Mouse (Mus musculus) lung, adult 2 months (tissue): ENCODE measurements around the gene Epp13. TPM values are rescaled to one million over a fixed set of nuclear protein-coding genes. Genes with fewer than 3 reads are reported as not detected.
"Not testable (repeated sequence)": the region's sequence is repeated elsewhere in the genome, so short reads cannot be mapped to it uniquely, and the experiment has no call there.

Experiments used
- DNase-seq: peaks from one replicate; pipeline ENCODE4 v3.0.0; 2022
- H3K4me1 ChIP-seq: fragments of 200-500 bp; 2 replicates; pipeline ENCODE4 v1.6.1; 2011; ENCODE audit warnings: low read length; ENCODE audit not compliant: control insufficient read depth, insufficient read depth
- H3K4me3 ChIP-seq: fragments of 200-500 bp; replicated peaks from 2 replicates; pipeline ENCODE3; 2011; ENCODE audit warnings: low read depth, mild to moderate bottlenecking, control low read depth, low read length; ENCODE audit errors: extremely low read depth
- CTCF ChIP-seq: fragments of 200-500 bp; IDR thresholded peaks from 2 replicates; pipeline ENCODE4 v1.5.1; 2011; ENCODE audit warnings: mild to moderate bottlenecking, low read length, control low read depth; ENCODE audit not compliant: insufficient read depth
- POLR2A ChIP-seq: fragments of 200-500 bp; IDR thresholded peaks from 2 replicates; pipeline ENCODE4 v1.6.1; 2011; ENCODE audit warnings: low read depth, mild to moderate bottlenecking, control low read depth, low read length, borderline replicate concordance; ENCODE audit errors: extremely low read depth
- WGBS: fragments of 180-500 bp; shearing (Covaris S2); methylation state at CpG from one replicate; pipeline ENCODE4 v1.1.7; 2018; 5-methylcytosine and 5-hydroxymethylcytosine counted together
- polyA plus RNA-seq: library from polyadenylated mRNA; depleted of rRNA; stranded (reverse); fragments of >200 nt; gene quantifications from 2 replicates; pipeline ENCODE4 v1.2.3, GENCODE M21; 2012

Gene Epp13
- polyA plus RNA-seq, 1 experiment: not detected

DNA sequence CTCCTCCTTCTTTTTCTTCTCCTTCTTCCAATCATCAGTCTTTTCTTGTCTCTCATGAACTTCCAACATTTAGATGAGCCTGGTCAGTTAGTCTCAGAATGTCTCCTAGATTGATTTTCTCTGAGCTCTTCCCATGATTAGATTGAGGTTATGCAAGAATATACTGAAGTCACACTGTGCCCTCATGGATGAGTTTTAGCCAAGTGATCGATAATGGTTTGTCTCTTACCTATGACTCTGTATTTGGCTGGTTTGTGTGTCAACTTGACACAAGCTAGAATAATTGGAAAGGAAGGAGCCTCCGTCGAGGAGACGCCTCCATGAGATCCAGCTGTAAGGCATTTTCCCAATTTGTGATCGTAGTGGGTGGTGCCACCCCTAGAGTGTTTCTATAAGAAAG lies 1.9 kb downstream of the Epp13 start:
- Histone ChIP-seq H3K4me3 (no peak overlapping the region), H3K4me1 (no peaks in the 10 kb centered on the region)
- WGBS: 89% methylated on average over 5 of the region's 5 CpGs
- DNase-seq: no peak
- no peak for TF ChIP-seq POLR2A
- TF ChIP-seq CTCF: no peak

DNA sequence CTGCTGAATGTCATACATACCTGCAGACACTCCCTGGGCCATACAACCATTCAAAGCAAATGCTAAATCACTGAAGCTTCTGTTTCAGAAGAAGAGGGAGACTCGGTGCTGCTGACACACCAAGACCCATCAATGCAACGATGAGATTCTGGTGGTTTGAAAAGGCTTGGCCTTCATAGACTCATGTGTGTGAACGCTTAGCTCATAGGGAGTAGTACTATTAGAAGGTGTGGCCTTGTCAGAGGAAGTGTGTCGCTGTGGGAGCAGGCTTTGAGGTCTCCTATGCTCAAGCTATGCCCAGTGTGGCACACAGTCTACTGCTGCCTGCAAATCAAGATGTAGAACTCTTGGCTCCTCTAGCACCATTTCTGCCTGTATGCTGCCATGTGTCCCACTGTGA lies 4.9 kb downstream of the Epp13 start:
- H3K4me1 ChIP-seq: no peaks in the 10 kb centered on the region
- DNase-seq: no peak
- TF ChIP-seq POLR2A (no peak), CTCF (no peak)
- WGBS: 78% methylated on average over 4 of the region's 4 CpGs
- no peak overlapping the region for H3K4me3 ChIP-seq

DNA sequence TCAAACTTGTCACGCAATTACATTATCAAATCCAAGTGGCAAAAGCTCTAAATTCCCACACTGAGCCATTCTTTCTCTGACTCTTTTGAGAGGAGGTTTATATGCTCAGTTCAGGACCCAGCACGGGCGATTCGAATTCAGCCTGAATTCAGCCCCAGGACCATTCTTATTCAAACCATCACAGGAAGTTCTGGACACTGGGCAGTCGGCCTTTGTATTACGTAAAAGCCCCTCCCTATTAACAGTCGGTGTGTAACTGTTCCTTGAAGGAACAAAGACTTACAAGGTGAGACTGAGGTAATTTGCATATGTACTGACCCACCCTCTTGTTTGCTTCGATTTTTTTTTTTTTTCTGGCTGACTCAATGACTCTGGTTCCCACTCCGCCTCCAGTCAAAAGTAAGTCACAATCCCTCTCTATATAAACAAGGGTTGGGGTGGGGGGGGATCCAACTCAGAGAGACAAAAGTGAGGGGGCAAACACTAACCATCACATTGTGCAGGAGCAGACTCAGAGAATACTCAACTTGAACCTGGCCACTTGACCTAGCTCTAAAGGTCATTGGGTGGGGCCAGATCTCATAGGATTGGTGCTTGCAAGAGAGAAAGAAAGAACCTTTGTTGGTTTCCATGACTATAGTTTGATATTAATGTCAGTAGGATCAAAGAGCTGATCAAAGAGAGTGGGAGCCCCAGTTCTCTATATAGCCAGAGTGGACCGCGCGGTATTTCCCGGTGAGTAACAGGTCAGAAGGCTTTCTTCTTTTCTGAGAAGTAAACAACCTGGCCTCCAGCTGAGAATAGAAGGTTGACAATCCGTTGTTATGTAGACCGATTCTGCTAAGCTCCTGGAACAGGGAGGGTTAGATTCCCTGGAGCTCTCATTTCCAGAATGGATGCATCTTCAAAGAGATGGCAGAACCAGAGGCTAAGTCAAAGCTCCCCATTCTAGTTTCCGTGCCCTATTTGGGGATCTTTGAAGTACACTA lies 6.0 kb downstream of the Epp13 start:
- Histone ChIP-seq H3K4me1 (no peaks in the 10 kb centered on the region), H3K4me3 (no peak overlapping the region)
- WGBS: 43% methylated on average over 16 of the region's 16 CpGs
- no peak for DNase-seq
- TF ChIP-seq CTCF: no peak

DNA sequence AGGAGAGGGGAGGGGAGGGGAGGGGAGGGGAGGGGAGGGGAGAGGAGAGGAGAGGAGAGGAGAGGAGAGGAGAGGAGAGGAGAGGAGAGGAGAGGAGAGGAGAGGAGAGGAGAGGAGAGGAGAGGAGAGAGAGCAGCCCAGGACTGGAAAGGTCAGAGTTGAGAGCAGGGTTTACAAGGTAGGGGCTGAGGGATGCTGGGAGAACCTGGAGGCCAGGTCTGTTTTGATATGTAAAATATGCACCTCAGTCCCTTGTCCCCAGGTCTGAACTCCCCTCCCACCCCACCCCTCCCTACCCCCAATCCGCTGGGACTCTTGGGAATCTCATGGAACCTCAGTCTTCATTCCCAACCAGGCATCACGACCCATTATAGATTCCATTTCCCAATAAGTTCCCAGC lies 7.5 kb downstream of the Epp13 start:
- WGBS: 43% methylated on average over 2 of the region's 2 CpGs

DNA sequence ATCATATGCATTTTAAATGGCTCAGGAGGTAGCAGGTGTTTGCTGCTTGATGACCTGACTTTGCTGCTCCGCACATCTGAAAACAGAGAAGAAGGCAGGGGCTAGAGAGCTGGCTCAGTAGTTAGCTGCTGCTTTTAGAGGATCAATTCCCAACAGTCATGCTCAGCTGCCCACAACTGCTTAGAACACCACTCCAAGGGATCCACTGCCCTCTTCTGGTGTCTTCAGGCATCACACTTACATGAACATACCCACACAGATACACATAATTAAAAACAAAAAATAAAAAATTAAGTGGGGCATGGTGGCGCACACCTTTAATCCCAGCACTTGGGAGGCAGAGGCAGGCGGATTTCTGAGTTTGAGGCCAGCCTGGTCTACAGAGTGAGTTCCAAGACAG lies 9.6 kb downstream of the Epp13 start:
- 83% methylated on average over 3 of the region's 3 CpGs for WGBS
- Histone ChIP-seq H3K4me3 (no peak overlapping the region), H3K4me1 (no peaks in the 10 kb centered on the region)
- no peak for DNase-seq
- no peak for TF ChIP-seq CTCF
- TF ChIP-seq POLR2A: no peak

More for the DNA sequence above, 7.5 kb downstream of the Epp13 start:
- H3K4me1 ChIP-seq, DNase-seq, H3K4me3 ChIP-seq: not testable (repeated sequence)

DNA sequence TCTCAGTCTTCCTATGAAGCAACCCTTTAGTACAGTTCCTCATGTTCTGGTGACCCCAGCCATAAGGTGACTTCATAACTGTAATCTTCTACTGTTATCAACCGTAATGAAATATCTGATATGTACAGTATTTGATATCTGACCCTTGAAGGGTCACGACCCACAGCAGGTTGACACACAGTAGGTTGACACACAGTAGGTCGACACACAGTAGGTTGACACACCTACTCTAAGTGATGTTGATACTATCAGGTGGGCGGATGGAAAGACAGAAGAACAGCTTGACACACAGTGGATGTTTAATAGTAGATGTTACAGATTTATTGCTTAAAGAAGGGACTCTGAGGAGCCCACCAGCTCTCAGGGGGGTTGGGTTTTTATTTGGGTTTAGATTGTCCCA lies 10.5 kb downstream of the Epp13 start:
- WGBS: 70% methylated on average over 4 of the region's 4 CpGs
- DNase-seq: no peak
- no peak for TF ChIP-seq POLR2A
- no peak for TF ChIP-seq CTCF
- Histone ChIP-seq H3K4me1 (no peaks in the 10 kb centered on the region), H3K4me3 (no peak overlapping the region)

DNA sequence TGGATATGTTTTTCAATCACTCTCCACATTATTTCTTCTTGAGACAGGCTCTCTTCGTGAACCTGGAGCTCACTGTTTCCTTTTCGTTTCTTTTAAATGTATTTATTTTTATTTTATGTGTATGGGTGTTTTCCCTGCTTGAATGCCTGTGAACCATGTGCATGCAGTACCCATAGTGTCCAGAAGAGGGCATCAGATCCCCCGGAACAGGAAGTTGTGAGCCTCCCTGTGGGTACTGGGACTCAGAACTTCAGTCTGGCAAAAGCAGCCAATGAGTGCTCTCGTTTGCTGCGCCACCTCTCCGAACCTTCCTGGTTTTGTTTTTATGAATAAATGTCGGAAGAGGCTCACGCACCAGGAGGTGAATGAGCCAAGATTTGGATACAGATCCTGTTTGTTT lies 13.2 kb downstream of the Epp13 start:
- WGBS: 61% methylated on average over 8 of the region's 8 CpGs
- no peak for DNase-seq

DNA sequence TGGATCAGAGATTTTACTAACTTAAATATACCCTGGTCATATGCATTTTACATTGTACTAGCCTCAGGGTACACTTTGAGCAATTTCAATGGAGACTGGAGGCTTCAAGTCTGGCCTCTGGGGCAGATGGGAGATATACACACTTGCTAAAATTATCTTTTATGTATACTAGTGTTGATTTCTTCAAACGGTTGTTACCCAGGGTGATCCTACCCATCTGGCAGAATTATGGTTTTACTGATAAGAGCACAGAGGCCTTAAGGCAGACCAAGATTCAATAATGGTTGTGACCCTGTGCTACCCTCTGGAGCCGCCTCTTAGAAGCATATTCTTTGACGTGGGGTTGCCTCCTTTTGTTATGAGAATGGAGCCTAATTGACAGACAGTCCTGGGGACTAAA lies 25.4 kb downstream of the Epp13 start:
- no peaks in the 10 kb centered on the region for H3K4me1 ChIP-seq
- 29% methylated on average over 3 of the region's 3 CpGs for WGBS
- H3K4me3 ChIP-seq: no peak overlapping the region
- TF ChIP-seq CTCF (no peak), POLR2A (no peak)
- DNase-seq: no peak

More for the DNA sequence above, 13.2 kb downstream of the Epp13 start:
- TF ChIP-seq CTCF: peak; percentile 49
- no peak for TF ChIP-seq POLR2A
- no peak overlapping the region for H3K4me3 ChIP-seq
- H3K4me1 ChIP-seq: no peaks in the 10 kb centered on the region

DNA sequence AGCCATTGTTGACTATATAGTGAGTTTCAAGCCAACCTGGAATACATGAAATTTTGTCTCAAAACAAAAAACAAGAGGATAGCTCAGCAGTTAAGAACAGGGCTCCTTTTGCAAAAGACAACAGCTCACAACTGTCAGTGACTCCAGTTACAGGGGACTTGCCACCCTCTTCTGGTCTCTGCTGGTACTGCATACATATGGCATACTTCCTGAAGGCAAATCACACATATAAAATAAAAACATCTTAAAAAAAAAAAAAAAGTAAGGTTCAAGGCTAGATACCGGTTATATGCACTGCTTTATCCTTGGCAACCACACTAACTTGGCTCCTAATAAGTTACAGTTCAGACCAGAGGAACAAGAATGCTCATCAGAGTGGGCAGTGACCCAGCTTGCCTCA lies 30.2 kb downstream of the Epp13 start:
- H3K4me3 ChIP-seq: peak overlapping the region; percentile 51
- no peaks in the 10 kb centered on the region for H3K4me1 ChIP-seq
- TF ChIP-seq POLR2A: no peak
- TF ChIP-seq CTCF: peak; percentile 44
- DNase-seq: peak; percentile 60
- WGBS: 0% methylated on average over 1 of the region's 1 CpGs

DNA sequence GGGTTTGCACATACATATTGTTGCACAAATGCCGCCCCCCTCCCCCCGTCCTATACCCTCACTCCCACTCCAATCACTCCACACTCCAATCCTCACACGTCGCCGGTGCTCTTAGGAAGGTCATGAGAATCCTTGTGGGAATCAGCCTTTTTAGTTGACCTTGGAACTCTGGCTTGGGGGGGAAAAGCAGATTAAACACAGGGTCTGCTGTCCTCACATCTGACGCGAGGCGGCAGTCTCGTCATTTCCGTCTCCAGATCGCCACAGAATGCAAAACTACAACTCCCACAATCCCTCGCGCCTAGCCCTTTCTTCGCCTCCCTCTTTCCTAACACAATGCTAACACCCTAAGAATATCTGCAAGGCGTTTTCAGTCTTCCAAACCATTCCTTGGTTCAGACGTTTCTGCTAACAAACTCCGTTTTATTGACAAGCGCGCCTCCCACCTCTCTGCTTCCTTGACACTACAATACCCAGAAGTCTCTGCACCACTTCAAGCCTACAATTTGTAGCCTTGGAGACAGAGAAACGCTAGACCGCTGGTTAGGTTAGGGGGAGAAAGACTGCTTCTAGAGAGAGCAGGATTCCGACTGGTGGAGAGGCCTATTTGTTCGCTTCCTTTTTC lies 31.1 kb downstream of the Epp13 start:
- H3K4me1 ChIP-seq: no peaks in the 10 kb centered on the region
- peak overlapping the region; percentile 100 for H3K4me3 ChIP-seq
- 1% methylated on average over 23 of the region's 23 CpGs for WGBS
- TF ChIP-seq POLR2A (peak; percentile 79; the same call in 1 of the 2 replicates), CTCF (peak; percentile 60; the same call in 1 of the 2 replicates)
- peak; percentile 80 for DNase-seq
